ENCODE assay signal across 11 mouse cellular contexts in genomic region chr4:152202905-152203304, GRCm38 (mm10). TPM values are rescaled to one million over a fixed set of nuclear protein-coding genes. Genes with fewer than 3 reads are reported as not detected.
DNase-seq lines count a peak whose midpoint lies in the region; ATAC-seq and TF ChIP-seq lines count a peak whose summit lies in the region.
"Had no signal": no experiment of that assay in that cellular context is flagged by ENCODE, and none has a peak within 500 bp of the region (broad histone marks: within the 10 kb centered on the region; RNA-seq: fewer than 3 reads in every experiment).

No protein-coding gene starts in this region.

- H3K4me1 ChIP-seq in heart, embryonic 12.5 days (replicated peaks): peaks cover 44% of the 10 kb centered on the region
- no peaks in the 10 kb centered on the region for H3K4me1 ChIP-seq in stomach, postnatal 0 days (replicated peaks; ENCODE audit: control insufficient read depth, insufficient read depth)

- H3K9ac ChIP-seq in heart, embryonic 12.5 days: peak overlapping the region; percentile 22; the same call in 1 of the 2 replicates
- no peak overlapping the region for H3K9ac ChIP-seq in stomach, postnatal 0 days (ENCODE audit: low read length)
- H3K9ac ChIP-seq: embryonic facial prominence, embryonic 12.5 days; neural tube, embryonic 15.5 days had no signal

- no peaks in the 10 kb centered on the region for H3K9me3 ChIP-seq in heart, embryonic 12.5 days (replicated peaks)
- no peaks in the 10 kb centered on the region for H3K9me3 ChIP-seq in stomach, postnatal 0 days (ENCODE audit: control insufficient read depth, low read length)
- H3K9me3 ChIP-seq: embryonic facial prominence, embryonic 12.5 days; neural tube, embryonic 15.5 days had no signal

- no peak for ATAC-seq in heart, embryonic 12.5 days (ENCODE audit: insufficient number of reproducible peaks, low FRiP score)
- 0 out of 2 replicates have a peak, but pooled peaks have one; percentile 24 for ATAC-seq in stomach, postnatal 0 days (ENCODE audit: low FRiP score, low TSS enrichment)

- no peak for TF ChIP-seq CTCF in left cerebral cortex, adult 2 months (IDR thresholded peaks at IDR 0.05)
- TF ChIP-seq CTCF in stomach, postnatal 0 days (IDR thresholded peaks at IDR 0.05; ENCODE audit: low read depth): no peak

- TF ChIP-seq EP300 in stomach, postnatal 0 days (optimal IDR thresholded peaks at IDR 0.05): no peak

- H3K36me3 ChIP-seq in heart, embryonic 12.5 days: no peaks in the 10 kb centered on the region; the same call in 1 of the 2 replicates
- H3K36me3 ChIP-seq in stomach, postnatal 0 days (ENCODE audit: control insufficient read depth, insufficient read depth, low read length): no peaks in the 10 kb centered on the region
- H3K36me3 ChIP-seq: embryonic facial prominence, embryonic 12.5 days; neural tube, embryonic 15.5 days had no signal

- H3K27me3 ChIP-seq in heart, embryonic 12.5 days (replicated peaks): no peaks in the 10 kb centered on the region
- no peaks in the 10 kb centered on the region for H3K27me3 ChIP-seq in stomach, postnatal 0 days (ENCODE audit: control insufficient read depth, insufficient read depth, low read length)
- H3K27me3 ChIP-seq: embryonic facial prominence, embryonic 12.5 days; neural tube, embryonic 15.5 days had no signal

- no peak for DNase-seq in heart, adult 9 months (ENCODE audit: low spot score in 2 of 2)
- DNase-seq in right cerebral cortex, adult 18-20 months: peak; percentile 73
- DNase-seq in right cerebral cortex, postnatal 4 days: no peak
- DNase-seq in left cerebral cortex, adult 2 months (ENCODE audit: extremely low spot score in 1 of 2, low spot score in 2 of 2): peak; percentile 59 to 60
- DNase-seq in stomach, postnatal 0 days (ENCODE audit: low spot score): no peak
- DNase-seq in urinary bladder, postnatal 4 days (ENCODE audit: low spot score in 2 of 2): no peak
- DNase-seq: gastrocnemius, adult 2 months had no signal

- H3K4me3 ChIP-seq in heart, embryonic 12.5 days: no peak overlapping the region
- no peak overlapping the region for H3K4me3 ChIP-seq in left cerebral cortex, adult 2 months
- H3K4me3 ChIP-seq in stomach, postnatal 0 days (ENCODE audit: low read depth, low read length): no peak overlapping the region
- H3K4me3 ChIP-seq: embryonic facial prominence, embryonic 12.5 days; gastrocnemius, adult 2 months; neural tube, embryonic 15.5 days had no signal

- H3K27ac ChIP-seq in heart, embryonic 12.5 days (ENCODE audit: poor library complexity, severe bottlenecking): 0 out of 2 replicates have a peak overlapping the region, but pooled peaks have one; percentile 29
- peak overlapping the region; percentile 83 for H3K27ac ChIP-seq in left cerebral cortex, adult 2 months
- no peak overlapping the region for H3K27ac ChIP-seq in stomach, postnatal 0 days (replicated peaks)
- H3K27ac ChIP-seq: embryonic facial prominence, embryonic 12.5 days; gastrocnemius, adult 2 months; neural tube, embryonic 15.5 days had no signal

- intact Hi-C loops in left cerebral cortex, adult 2 months (cut with DNase I): no loop called here

- H3K4me2 ChIP-seq in heart, embryonic 12.5 days: no peak overlapping the region
- no peak overlapping the region for H3K4me2 ChIP-seq in stomach, postnatal 0 days (replicated peaks; ENCODE audit: low read depth)
- H3K4me2 ChIP-seq: embryonic facial prominence, embryonic 12.5 days; neural tube, embryonic 15.5 days had no signal

- 52% methylated on average over 3 of the region's 3 CpGs for WGBS in heart, embryonic 12.5 days
- WGBS in stomach, postnatal 0 days: 62% methylated on average over 3 of the region's 3 CpGs

RNA-seq across cellular contexts. Expression of gene Acot7, which starts 25.0 kb away (rescaled TPM):
- polyA plus RNA-seq in heart, embryonic 12.5 days (2016; fragmentation: Nextera tagmentation; extraction: Ambion mirVana): 63.4 and 64.6 TPM in 2 replicates
- 100 to 1,000 TPM; 300 to 307 TPM for total RNA-seq in left cerebral cortex, adult 2 months (2021)
- polyA plus RNA-seq in stomach, postnatal 0 days (2015; fragmentation: Nextera tagmentation; extraction: Ambion mirVana): 51.7 and 55.0 TPM in 2 replicates

RNA-seq across cellular contexts. Expression of gene Hes2, which starts 44.2 kb away (rescaled TPM):
- polyA plus RNA-seq in heart, embryonic 12.5 days (2016; fragmentation: Nextera tagmentation; extraction: Ambion mirVana): not detected in 2 replicates
- not detected for total RNA-seq in left cerebral cortex, adult 2 months (2021)
- 0.52 and 0.87 TPM in 2 replicates for polyA plus RNA-seq in stomach, postnatal 0 days (2015; fragmentation: Nextera tagmentation; extraction: Ambion mirVana)
- total RNA-seq: gastrocnemius, adult 2 months; liver, adult 2 months had no signal
- polyA plus RNA-seq: embryonic facial prominence, embryonic 12.5 days; liver, adult 2 months; neural tube, embryonic 15.5 days had no signal

RNA-seq across cellular contexts. Expression of gene Espn, which starts 50.7 kb away (rescaled TPM):
- polyA plus RNA-seq in heart, embryonic 12.5 days (2016; fragmentation: Nextera tagmentation; extraction: Ambion mirVana): 1.3 and 1.6 TPM in 2 replicates
- 1 to 10 TPM; 2.1 to 2.6 TPM for total RNA-seq in left cerebral cortex, adult 2 months (2021)
- polyA plus RNA-seq in stomach, postnatal 0 days (2015; fragmentation: Nextera tagmentation; extraction: Ambion mirVana): 13.8 and 14.4 TPM in 2 replicates

Comparison
In these comparisons a context has a peak if more than half of its experiments do, and no peak if none do; other contexts are left out.
1. DNase-seq: peak in right cerebral cortex, adult 18-20 months (single experiment) and left cerebral cortex, adult 2 months (2 of 2); none in heart, adult 9 months (0 of 2), right cerebral cortex, postnatal 4 days (single experiment), stomach, postnatal 0 days (single experiment) and urinary bladder, postnatal 4 days (0 of 2).